Mouse (Mus musculus): ENCODE measurements at regions not wholly inside any gene's neighbourhood (a gene's known extent, or its start where the extent isn't known, plus 50 kb on each side); places are given as distances from the start of the nearest gene placed in this dataset.

- TF ChIP-seq CTCF (IDR thresholded peaks at IDR 0.05; ENCODE audit: low read depth, low read length) (no peak), POLR2A (IDR thresholded peaks at IDR 0.05; ENCODE audit: borderline replicate concordance, low read depth, low read length) (no peak)
Observed at GRCm38 (mm10) chr1:183898091-183898490, 115.0 kb upstream of the Dusp10 start.

All from bone marrow macrophage, adult 2 months (primary cell).